ENCODE assay signal across 11 mouse cellular contexts in genomic region chr9:36848661-36849060, GRCm38 (mm10). TPM values are rescaled to one million over a fixed set of nuclear protein-coding genes. Genes with fewer than 3 reads are reported as not detected.
"Had no signal": no experiment of that assay in that cellular context is flagged by ENCODE, and none has a peak within 500 bp of the region (broad histone marks: within the 10 kb centered on the region; RNA-seq: fewer than 3 reads in every experiment).

No protein-coding gene starts in this region.

- DNase-seq: kidney, adult 18-20 months; kidney, adult 9 months; kidney, postnatal 25 days; liver, postnatal 0 days; lung, embryonic 14.5 days; retina, postnatal 1 day; thymus, adult 2 months; thymus, postnatal 14 days; thymus, postnatal 4 days had no signal

RNA-seq across cellular contexts. Expression of gene Fez1, which starts 27.0 kb away (rescaled TPM):
- total RNA-seq: monocyte, adult 5-6 weeks; neutrophil, adult 5-6 weeks had no signal
